Mouse (Mus musculus) testis, adult 2 months (tissue): Measurements from ENCODE around the gene Neurl2.

Source experiments
- CTCF ChIP-seq: fragments of 200-500 bp; IDR thresholded peaks from 2 replicates; pipeline ENCODE4 v1.5.1; 2012; ENCODE audit warnings: low read depth, mild to moderate bottlenecking, inconsistent platforms, low read length, moderate library complexity; ENCODE audit not compliant: control insufficient read depth, insufficient read depth, insufficient replicate concordance
- POLR2A ChIP-seq: fragments of 200-500 bp; IDR thresholded peaks from 2 replicates; pipeline ENCODE4 v1.6.1; 2012; ENCODE audit warnings: low read depth, mild to moderate bottlenecking, inconsistent platforms, low read length, moderate library complexity; ENCODE audit not compliant: control insufficient read depth

- TF ChIP-seq CTCF (no peak), POLR2A (no peak)
Observed at GRCm38 (mm10) chr2:164783926-164784581, 49.2 kb downstream of the Neurl2 start.
